Mouse (Mus musculus) natural killer cell, adult 2 months (primary cell): ENCODE measurements around the gene Coro1a.
"Not testable (repeated sequence)": the region's sequence is repeated elsewhere in the genome, so short reads cannot be mapped to it uniquely, and the experiment has no call there.

Experiments used
- DNase-seq, 2 experiments: peaks; one replicate each; pipeline ENCODE4 v3.0.0; 2022; ENCODE audit warnings: low spot score in 2 of 2

Coro1a gene

GRCm38 (mm10) chr7:126689021-126689420 is 18.6 kb downstream of the Coro1a start:
- DNase-seq: no peak

- DNase-seq: not testable (repeated sequence)
Measured at GRCm38 (mm10) chr7:126688156-126688555, 19.4 kb downstream of the Coro1a start.

GRCm38 (mm10) chr7:126681221-126681620 is 26.4 kb downstream of the Coro1a start:
- no peak for DNase-seq

- no peak for DNase-seq
Measured at GRCm38 (mm10) chr7:126679683-126680082, 27.9 kb downstream of the Coro1a start.

- DNase-seq: no peak
Measured at GRCm38 (mm10) chr7:126678545-126679341, 28.8 kb downstream of the Coro1a start.

GRCm38 (mm10) chr7:126676631-126677220 is 30.9 kb downstream of the Coro1a start:
- no peak for DNase-seq

GRCm38 (mm10) chr7:126676207-126676606 is 31.4 kb downstream of the Coro1a start, which contains the start of gene Sult1a1:
Sult1a1 (minus strand) TSS chr7:126676432.
- DNase-seq: no peak

- no peak for DNase-seq
Measured at GRCm38 (mm10) chr7:126675104-126675503, 32.5 kb downstream of the Coro1a start.

- no peak for DNase-seq
Measured at GRCm38 (mm10) chr7:126672111-126672510, 35.5 kb downstream of the Coro1a start.

GRCm38 (mm10) chr7:126670152-126670551 is 37.4 kb downstream of the Coro1a start:
- DNase-seq: no peak

GRCm38 (mm10) chr7:126668452-126668851 is 39.1 kb downstream of the Coro1a start:
- no peak for DNase-seq

- DNase-seq: no peak
Measured at GRCm38 (mm10) chr7:126667495-126668090, 40.0 kb downstream of the Coro1a start.

GRCm38 (mm10) chr7:126665269-126665668 is 42.3 kb downstream of the Coro1a start:
- no peak for DNase-seq

- DNase-seq: no peak
Measured at GRCm38 (mm10) chr7:126663646-126664045, 43.9 kb downstream of the Coro1a start.

GRCm38 (mm10) chr7:126659771-126660170 is 47.8 kb downstream of the Coro1a start:
- no peak for DNase-seq

GRCm38 (mm10) chr7:126657522-126657921 is 50.1 kb downstream of the Coro1a start:
- no peak for DNase-seq

- DNase-seq: peak; percentile 59
Measured at GRCm38 (mm10) chr7:126655695-126656094, 51.9 kb downstream of the Coro1a start.

- DNase-seq: no peak
Measured at GRCm38 (mm10) chr7:126653991-126654390, 53.6 kb downstream of the Coro1a start.

GRCm38 (mm10) chr7:126650852-126651251 is 56.7 kb downstream of the Coro1a start:
- DNase-seq: no peak
